Mouse (Mus musculus): ENCODE results near the gene Cradd.

- TF ChIP-seq GATA1 (IDR thresholded peaks at IDR 0.05; ENCODE audit: borderline replicate concordance, low read length) (no peak), FLI1 (IDR thresholded peaks at IDR 0.05; ENCODE audit: low read length) (no peak)
Measured at GRCm38 (mm10) chr10:95239196-95240069, 84.5 kb downstream of the Cradd start.
